Mouse (Mus musculus) MEL (cell line): ENCODE measurements around the gene Nagk. TPM values are rescaled to one million over a fixed set of nuclear protein-coding genes. Genes with fewer than 3 reads are reported as not detected.

ENCODE experiments used
- DNase-seq: peaks from one replicate; pipeline ENCODE4 v3.0.0; 2011; ENCODE audit warnings: low read depth, low spot score
- H3K27ac ChIP-seq: 2 replicates; pipeline ENCODE4 v1.5.1; 2012; ENCODE audit warnings: low read depth, mild to moderate bottlenecking, control low read depth, low read length, moderate library complexity; ENCODE audit not compliant: control insufficient read depth
- H3K27me3 ChIP-seq, 2 experiments: fragments of 150-350 bp in 1 of 2; sonication (generic) in 1 of 2; 2 replicates each; pipeline ENCODE4 v1.6.1; 2012; ENCODE audit warnings: low read length in 2 of 2, mild to moderate bottlenecking in 2 of 2, improper control_type of control experiment in 1 of 2, moderate library complexity in 1 of 2; ENCODE audit not compliant: insufficient read depth in 2 of 2, control insufficient read depth in 1 of 2
- H3K36me3 ChIP-seq, 2 experiments: 2 replicates each; pipeline ENCODE4 v1.6.1; 2012 to 2014; ENCODE audit warnings: low read length in 2 of 2, improper control_type of control experiment in 1 of 2, inconsistent platforms in 1 of 2, mild to moderate bottlenecking in 1 of 2; ENCODE audit not compliant: insufficient read depth in 2 of 2, control insufficient read depth in 1 of 2
- H3K4me1 ChIP-seq, 2 experiments: fragments of 150-350 bp in 1 of 2; sonication (generic) in 1 of 2; 2 replicates each; pipeline ENCODE4 v1.6.1; 2012; ENCODE audit warnings: low read length in 2 of 2, improper control_type of control experiment in 1 of 2, mild to moderate bottlenecking in 1 of 2; ENCODE audit not compliant: insufficient read depth in 2 of 2, control insufficient read depth in 1 of 2
- H3K4me3 ChIP-seq, 2 experiments: fragments of 150-350 bp in 1 of 2; sonication (generic) in 1 of 2; 2 replicates each; pipeline ENCODE4 v1.5.1; 2012; ENCODE audit warnings: low read depth in 2 of 2, low read length in 2 of 2, mild to moderate bottlenecking in 2 of 2, moderate library complexity in 2 of 2, control low read depth in 1 of 2, improper control_type of control experiment in 1 of 2; ENCODE audit not compliant: control insufficient read depth in 1 of 2, insufficient read depth in 1 of 2
- H3K79me2 ChIP-seq: 2 replicates; pipeline ENCODE4 v1.6.1; 2012; ENCODE audit warnings: mild to moderate bottlenecking, low read length, moderate library complexity; ENCODE audit not compliant: control insufficient read depth, poor library complexity, insufficient read depth
- H3K9ac ChIP-seq: 2 replicates; pipeline ENCODE4 v1.6.1; 2012; ENCODE audit warnings: low read depth, mild to moderate bottlenecking, control low read depth, low read length, moderate library complexity; ENCODE audit not compliant: control insufficient read depth, poor library complexity, severe bottlenecking
- H3K9me3 ChIP-seq: fragments of 150-350 bp; sonication (generic); replicated peaks from 2 replicates; pipeline ENCODE4 v1.6.1; 2012; ENCODE audit warnings: mild to moderate bottlenecking, low read length, improper control_type of control experiment, moderate library complexity; ENCODE audit not compliant: insufficient read depth
- CHD1 ChIP-seq: IDR thresholded peaks from 2 replicates; pipeline ENCODE4 v1.6.1; 2012; ENCODE audit warnings: low read depth, mild to moderate bottlenecking, inconsistent platforms, low read length, improper control_type of control experiment
- E2F4 ChIP-seq: IDR thresholded peaks from 2 replicates; pipeline ENCODE4 v1.6.1; 2011; ENCODE audit warnings: low read depth, low read length, improper control_type of control experiment, borderline replicate concordance
- GABPA ChIP-seq: IDR thresholded peaks from 2 replicates; pipeline ENCODE4 v1.6.1; 2012; ENCODE audit warnings: low read depth, mild to moderate bottlenecking, inconsistent platforms, low read length, improper control_type of control experiment, moderate library complexity
- JUND ChIP-seq: IDR thresholded peaks from 2 replicates; pipeline ENCODE4 v1.6.1; 2011; ENCODE audit warnings: low read depth, mild to moderate bottlenecking, improper control_type of control experiment, low read length
- MAFK ChIP-seq: IDR thresholded peaks from 2 replicates; pipeline ENCODE4 v1.6.1; 2011; ENCODE audit warnings: low read depth, mild to moderate bottlenecking, low read length, improper control_type of control experiment, borderline replicate concordance
- MAZ ChIP-seq: IDR thresholded peaks from 2 replicates; pipeline ENCODE4 v1.6.1; 2012; ENCODE audit warnings: low read depth, mild to moderate bottlenecking, inconsistent platforms, low read length, improper control_type of control experiment
- MXI1 ChIP-seq: IDR thresholded peaks from 2 replicates; pipeline ENCODE4 v1.6.1; 2011; ENCODE audit warnings: mild to moderate bottlenecking, low read depth, low read length, improper control_type of control experiment
- MYB ChIP-seq: IDR thresholded peaks from 2 replicates; pipeline ENCODE4 v1.6.1; 2011; ENCODE audit warnings: mild to moderate bottlenecking, low read depth, low read length, improper control_type of control experiment
- NRF1 ChIP-seq: IDR thresholded peaks from 2 replicates; pipeline ENCODE4 v1.6.1; 2014; ENCODE audit warnings: low read depth, mild to moderate bottlenecking, inconsistent platforms, low read length, improper control_type of control experiment, moderate library complexity; ENCODE audit not compliant: poor library complexity, insufficient read depth, severe bottlenecking
- POLR2AphosphoS5 ChIP-seq: IDR thresholded peaks from 2 replicates; pipeline ENCODE4 v1.6.1; 2012; ENCODE audit warnings: low read depth, borderline replicate concordance, mild to moderate bottlenecking, inconsistent platforms, low read length, moderate library complexity, mixed read lengths
- RAD21 ChIP-seq: IDR thresholded peaks from 2 replicates; pipeline ENCODE4 v1.6.1; 2011; ENCODE audit warnings: mild to moderate bottlenecking, low read depth, low read length, improper control_type of control experiment
- RCOR1 ChIP-seq: IDR thresholded peaks from 2 replicates; pipeline ENCODE4 v1.6.1; 2012; ENCODE audit warnings: low read depth, mild to moderate bottlenecking, inconsistent platforms, low read length, improper control_type of control experiment
- TAL1 ChIP-seq: IDR thresholded peaks from 2 replicates; pipeline ENCODE4 v1.6.1; 2012; ENCODE audit warnings: mild to moderate bottlenecking, inconsistent platforms, low read length, moderate library complexity, mixed read lengths
- TBP ChIP-seq: IDR thresholded peaks from 2 replicates; pipeline ENCODE4 v1.8.0; 2011; ENCODE audit warnings: low read depth, low read length, improper control_type of control experiment
- USF2 ChIP-seq, 2 experiments: IDR thresholded peaks; 2 replicates each; pipeline ENCODE4 v1.6.1; 2011 to 2012; ENCODE audit warnings: improper control_type of control experiment in 2 of 2, low read length in 2 of 2, borderline replicate concordance in 1 of 2, inconsistent platforms in 1 of 2, low read depth in 1 of 2, mild to moderate bottlenecking in 1 of 2; ENCODE audit not compliant: insufficient read depth in 1 of 2
- polyA plus RNA-seq, 2 experiments: library from polyadenylated mRNA; stranded (reverse) in 1 of 2; unstranded in 1 of 2; fragments of >175 nt in 1 of 2; fragments of >200 nt in 1 of 2; gene quantifications; 2 replicates each; pipeline versions ENCODE4 v1.2.1 to v1.2.4; 2012; ENCODE audit warnings: low replicate concordance in 2 of 2, low read depth in 1 of 2; ENCODE audit not compliant: insufficient read length in 2 of 2, insufficient read depth in 1 of 2, missing spikeins in 1 of 2
- total RNA-seq: library from RNA; depleted of rRNA; stranded (reverse); fragments of 300-350 nt; gene quantifications from 2 replicates; pipeline ENCODE4 v1.2.3, GENCODE M21; 2012

Gene Nagk
- total and polyA plus RNA-seq, 3 experiments = 3.6 to 6.3 TPM; not detected in 1

DNA sequence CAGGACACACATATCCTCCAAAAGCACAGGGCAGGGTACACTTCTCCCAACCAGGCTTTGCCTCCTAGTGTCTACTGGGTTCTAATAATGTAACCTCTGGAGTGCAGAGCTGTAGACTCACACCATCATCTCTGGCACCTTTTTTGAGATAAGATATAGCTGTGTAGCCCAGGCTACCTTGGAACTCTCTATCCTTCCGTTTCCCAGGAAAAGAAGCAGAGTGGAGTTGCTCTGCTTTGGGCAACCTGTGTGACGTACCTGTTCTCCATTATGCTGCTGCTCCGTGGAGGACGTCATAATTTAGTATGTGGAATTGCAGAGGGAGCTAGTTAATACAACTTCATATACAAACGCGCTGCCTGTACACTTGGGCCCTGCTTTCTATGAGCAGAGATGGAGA lies 32.4 kb upstream of the Nagk start, which contains the start of gene Ankrd53:
Gene Ankrd53, plus strand, starts transcription at position 301 of the 400 bp plus-strand sequence.
- H3K36me3 ChIP-seq = no peaks in the 10 kb centered on the region
- no peak for DNase-seq
- no peaks in the 10 kb centered on the region for H3K4me1 ChIP-seq
- no peak for TF ChIP-seq RCOR1
- no peak for TF ChIP-seq NRF1
- TF ChIP-seq TAL1 = no peak
- TF ChIP-seq MAZ = no peak
- H3K27ac ChIP-seq = no peak within 1 kb of the TSS
- no peak within 1 kb of the TSS for H3K4me3 ChIP-seq
- H3K27me3 ChIP-seq = no peaks in the 10 kb centered on the region
- H3K9ac ChIP-seq = no peak within 1 kb of the TSS
- H3K79me2 ChIP-seq = no peaks in the 10 kb centered on the region
- H3K9me3 ChIP-seq = no peaks in the 10 kb centered on the region

DNA sequence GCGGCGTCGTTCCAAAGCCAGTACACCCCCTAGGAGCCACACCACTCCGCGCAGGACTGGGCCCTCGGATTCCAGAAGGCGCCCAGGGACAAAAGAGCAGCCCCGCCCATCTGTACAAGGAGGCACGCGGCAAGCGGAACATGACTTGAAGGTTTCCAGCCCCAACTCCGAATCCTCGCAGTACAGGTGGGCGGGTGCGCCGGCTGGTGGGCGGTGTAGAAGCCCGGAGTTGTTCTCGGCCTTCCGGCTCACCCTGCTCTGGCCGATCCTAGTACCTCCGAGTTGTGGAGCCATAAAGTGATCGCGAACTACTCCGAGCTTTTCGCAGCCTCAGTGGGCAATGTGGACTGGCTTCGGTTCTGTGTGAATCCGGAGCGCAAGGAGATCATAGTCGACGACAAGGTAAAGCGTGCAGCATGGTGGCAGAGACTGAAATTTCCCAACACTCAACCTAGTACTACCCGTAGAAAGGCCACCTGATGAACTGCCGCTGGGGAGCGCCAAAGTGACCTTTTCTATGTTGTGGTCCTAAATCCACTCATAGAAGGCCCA lies 31.8 kb upstream of the Nagk start:
- H3K9me3 ChIP-seq = no peaks in the 10 kb centered on the region
- H3K9ac ChIP-seq = no peak overlapping the region
- TF ChIP-seq TBP = no peak
- TF ChIP-seq POLR2AphosphoS5 = no peak
- no peak for TF ChIP-seq USF2 (IDR thresholded peaks at IDR 0.05; ENCODE audit: borderline replicate concordance in 1 of 2, insufficient read depth in 1 of 2, low read depth in 1 of 2, low read length in 2 of 2)
- TF ChIP-seq JUND = no peak
- no peak for TF ChIP-seq MAFK
- TF ChIP-seq MYB = no peak
- no peak for TF ChIP-seq E2F4
- TF ChIP-seq CHD1 = no peak
- H3K79me2 ChIP-seq = no peaks in the 10 kb centered on the region
- H3K4me1 ChIP-seq = no peaks in the 10 kb centered on the region
- no peak overlapping the region for H3K4me3 ChIP-seq
- no peaks in the 10 kb centered on the region for H3K36me3 ChIP-seq
- H3K27me3 ChIP-seq = no peaks in the 10 kb centered on the region
- H3K27ac ChIP-seq = no peak overlapping the region
- DNase-seq = no peak

DNA sequence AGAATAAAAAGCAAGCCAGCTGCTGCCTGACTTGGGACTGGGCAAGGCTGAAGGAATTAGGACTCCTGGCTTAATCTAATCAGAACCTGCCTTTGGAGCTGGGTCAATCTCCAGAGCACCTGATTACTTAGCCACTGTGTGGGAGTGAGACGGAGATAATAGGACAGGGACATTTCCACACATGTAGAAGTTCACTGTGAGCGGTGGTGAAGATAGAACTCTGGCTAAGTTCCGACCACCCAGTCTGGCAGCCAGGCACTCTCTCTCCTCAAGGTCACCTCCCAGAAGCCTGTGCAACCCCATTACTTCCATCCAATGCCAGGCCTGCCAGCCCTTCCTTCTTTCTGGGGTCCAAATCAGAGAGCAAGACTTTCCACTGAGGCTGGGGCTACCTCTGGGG lies 27.8 kb upstream of the Nagk start:
- TF ChIP-seq TBP (no peak), RAD21 (no peak), GABPA (no peak), MXI1 (no peak), MYB (no peak)
- Histone ChIP-seq H3K4me1 (no peaks in the 10 kb centered on the region), H3K27me3 (no peaks in the 10 kb centered on the region), H3K36me3 (0 out of 4 replicates have a peak, but pooled peaks cover 0 to 2% of the 10 kb centered on the region in 2 experiments), H3K9me3 (no peaks in the 10 kb centered on the region), H3K27ac (no peak overlapping the region), H3K4me3 (no peak overlapping the region), H3K9ac (no peak overlapping the region), H3K79me2 (no peaks in the 10 kb centered on the region)
- DNase-seq = no peak
